Mouse (Mus musculus) neural tube, embryonic 14.5 days (tissue): ENCODE measurements around the gene Adprm. TPM values are rescaled to one million over a fixed set of nuclear protein-coding genes. Genes with fewer than 3 reads are reported as not detected.
A peak's percentile ranks its signal among the peaks of the same experiment; 100 is the strongest.
"Not testable (repeated sequence)": the region's sequence is repeated elsewhere in the genome, so short reads cannot be mapped to it uniquely, and the experiment has no call there.

Experiments used
- ATAC-seq: fragments of 200-750 bp; cut with Nextera tagmentation; 2 replicates; pipeline ENCODE4 v1.8.0; 2017; ENCODE audit warnings: low read depth, mild to moderate bottlenecking, moderate TSS enrichment, moderate library complexity
- H3K27ac ChIP-seq: fragments of 300-500 bp; sonication (generic); 2 replicates; pipeline ENCODE4 v1.5.1; 2014; ENCODE audit warnings: low read depth, mild to moderate bottlenecking, control low read depth, low read length, moderate library complexity, mixed read lengths
- H3K27me3 ChIP-seq: fragments of 300-500 bp; sonication (generic); 2 replicates; pipeline ENCODE4 v1.6.1; 2014; ENCODE audit warnings: low read length; ENCODE audit not compliant: control insufficient read depth, insufficient read depth
- H3K36me3 ChIP-seq: fragments of 300-500 bp; sonication (generic); 2 replicates; pipeline ENCODE4 v1.6.1; 2014; ENCODE audit warnings: low read length, mixed read lengths; ENCODE audit not compliant: control insufficient read depth, insufficient read depth
- H3K4me1 ChIP-seq: fragments of 300-500 bp; sonication (generic); 2 replicates; pipeline ENCODE4 v1.6.1; 2014; ENCODE audit warnings: low read length; ENCODE audit not compliant: control insufficient read depth, insufficient read depth
- H3K4me2 ChIP-seq: fragments of 300-500 bp; sonication (generic); 2 replicates; pipeline ENCODE4 v1.6.1; 2014; ENCODE audit warnings: mild to moderate bottlenecking, low read depth, low read length, control low read depth
- H3K4me3 ChIP-seq: fragments of 300-500 bp; sonication (generic); 2 replicates; pipeline ENCODE4 v1.5.1; 2014; ENCODE audit warnings: low read depth, low read length, control low read depth, mixed read lengths
- H3K9ac ChIP-seq: fragments of 300-500 bp; sonication (generic); replicated peaks from 2 replicates; pipeline ENCODE4 v1.6.1; 2014; ENCODE audit warnings: low read depth, mild to moderate bottlenecking, control low read depth, low read length, mixed read lengths
- H3K9me3 ChIP-seq: fragments of 300-500 bp; sonication (generic); 2 replicates; pipeline ENCODE4 v1.6.1; 2016; ENCODE audit warnings: low read length; ENCODE audit not compliant: control insufficient read depth
- WGBS: fragments of 180-500 bp; shearing (Covaris S2); extraction: QIAGEN DNeasy Blood & Tissue Kit; methylation state at CpG from one replicate; pipeline ENCODE4 v1.1.7; 2014; 5-methylcytosine and 5-hydroxymethylcytosine counted together
- polyA plus RNA-seq: library from polyadenylated mRNA; unstranded; fragments of >200 nt; fragmentation: Nextera tagmentation; extraction: Ambion mirVana; gene quantifications from 2 replicates; pipeline ENCODE4 v1.2.1, GENCODE M21; 2014

Adprm gene
- polyA plus RNA-seq, 1 experiment from 2014 or later = 35.1 TPM

GRCm38 (mm10) chr11:67023191-67023590 is 29.2 kb downstream of the Adprm start:
- H3K27me3 ChIP-seq, H3K4me1 ChIP-seq, H3K4me2 ChIP-seq, H3K27ac ChIP-seq, H3K9me3 ChIP-seq, H3K9ac ChIP-seq, ATAC-seq, H3K4me3 ChIP-seq, H3K36me3 ChIP-seq: not testable (repeated sequence)
- WGBS = 45% methylated on average over 1 of the region's 1 CpGs

GRCm38 (mm10) chr11:67022354-67023115 is 29.9 kb downstream of the Adprm start:
- H3K27ac ChIP-seq = no peak overlapping the region
- H3K9me3 ChIP-seq = no peaks in the 10 kb centered on the region
- no peak for ATAC-seq
- no peaks in the 10 kb centered on the region for H3K36me3 ChIP-seq
- no peak overlapping the region for H3K4me3 ChIP-seq
- no peaks in the 10 kb centered on the region for H3K27me3 ChIP-seq
- H3K4me2 ChIP-seq = no peak overlapping the region
- 91% methylated on average over 13 of the region's 13 CpGs for WGBS
- no peak overlapping the region for H3K9ac ChIP-seq
- H3K4me1 ChIP-seq = no peaks in the 10 kb centered on the region

- H3K27me3 ChIP-seq = no peaks in the 10 kb centered on the region
- no peak overlapping the region for H3K4me3 ChIP-seq
- no peak for ATAC-seq
These were observed 31.4 kb downstream of the Adprm start for GRCm38 (mm10) chr11:67020948-67021347.

DNA sequence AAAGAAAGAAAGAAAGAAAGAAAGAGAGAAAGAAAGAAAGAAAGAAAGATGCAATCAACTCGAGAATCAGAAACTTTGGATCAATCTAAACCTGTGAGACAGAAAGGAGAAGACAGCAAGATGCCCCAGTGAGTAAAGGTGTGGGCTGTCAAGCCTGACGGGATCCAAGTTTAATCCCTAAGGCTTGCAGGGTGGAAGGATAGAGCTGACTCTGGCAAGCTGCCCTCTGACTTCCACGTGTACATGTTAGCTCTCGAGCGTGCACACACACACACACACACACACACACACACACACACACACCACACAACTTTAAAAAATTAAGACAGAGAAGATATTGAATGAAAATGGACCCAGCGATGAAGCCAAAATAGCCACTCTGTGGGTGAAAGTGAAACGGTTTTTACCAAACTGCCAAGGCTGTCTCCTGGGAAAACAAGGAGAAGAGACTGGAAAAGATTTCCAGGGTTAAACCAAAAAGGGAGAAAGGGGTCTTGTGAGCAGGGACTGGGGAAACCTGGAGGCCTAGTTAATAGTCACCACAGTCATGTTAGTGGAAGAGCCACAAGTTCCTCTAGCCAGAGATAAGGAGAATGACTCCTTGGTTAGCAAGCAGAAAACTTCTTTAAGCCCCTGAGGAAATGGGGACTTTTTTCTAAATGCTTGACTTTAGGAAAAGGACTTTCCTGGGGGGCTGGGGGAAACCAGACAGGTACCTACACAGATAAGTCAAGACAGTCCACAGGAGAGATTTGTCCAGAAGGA is 32.5 kb downstream of the Adprm start:
- Histone ChIP-seq H3K4me2 (no peak overlapping the region), H3K9me3 (no peaks in the 10 kb centered on the region), H3K4me3 (no peak overlapping the region), H3K27me3 (no peaks in the 10 kb centered on the region), H3K9ac (no peak overlapping the region), H3K36me3 (no peaks in the 10 kb centered on the region), H3K4me1 (no peaks in the 10 kb centered on the region), H3K27ac (no peak overlapping the region)
- WGBS = 61% methylated on average over 7 of the region's 7 CpGs
- ATAC-seq = no peak

More at GRCm38 (mm10) chr11:67020948-67021347, 31.4 kb downstream of the Adprm start:
- no peaks in the 10 kb centered on the region for H3K36me3 ChIP-seq
- H3K4me1 ChIP-seq = no peaks in the 10 kb centered on the region
- no peak overlapping the region for H3K9ac ChIP-seq
- H3K4me2 ChIP-seq = peak overlapping the region; percentile 21; the same call in 1 of the 2 replicates
- no peaks in the 10 kb centered on the region for H3K9me3 ChIP-seq
- H3K27ac ChIP-seq = no peak overlapping the region
- 4% methylated on average over 12 of the region's 12 CpGs for WGBS

DNA sequence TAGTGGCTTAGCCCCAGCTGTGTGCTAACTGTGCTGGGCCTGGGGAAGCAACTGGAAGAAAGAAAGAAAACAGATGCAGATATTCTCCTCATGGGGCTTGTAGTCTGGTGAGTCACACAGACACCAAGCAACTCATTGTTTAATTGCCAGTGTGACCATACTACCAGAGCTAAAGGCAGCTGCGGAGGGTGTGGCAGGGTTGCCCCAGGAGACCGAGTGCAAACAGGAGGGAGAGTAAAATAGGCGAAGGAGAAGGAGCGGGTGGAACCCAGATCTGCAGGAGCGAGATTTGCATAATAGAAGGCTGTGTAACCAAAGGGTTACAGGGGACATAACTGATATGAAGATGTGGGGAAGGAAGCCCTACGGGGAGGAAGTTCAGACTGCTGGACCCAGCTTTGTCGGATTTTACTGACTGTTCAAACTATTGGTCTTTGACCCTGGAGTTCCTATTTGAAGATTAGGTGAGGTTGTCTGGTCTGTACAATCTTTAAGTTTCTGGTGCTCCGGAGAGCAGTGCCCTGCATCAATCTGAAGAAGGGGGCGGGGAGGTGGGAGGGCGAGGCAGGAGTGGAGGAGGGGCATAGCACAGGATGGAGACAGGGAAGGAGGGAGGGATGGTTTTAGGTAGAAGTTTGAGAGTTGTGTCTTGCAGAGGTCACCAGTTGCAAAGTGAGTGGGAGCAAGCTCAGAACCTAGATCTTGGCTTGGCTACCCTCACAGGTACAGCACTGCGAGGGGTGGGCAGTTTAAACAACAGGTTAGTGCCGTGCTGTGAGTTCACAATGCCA is 34.4 kb downstream of the Adprm start:
- Histone ChIP-seq H3K9ac (no peak overlapping the region), H3K9me3 (no peaks in the 10 kb centered on the region), H3K4me1 (no peaks in the 10 kb centered on the region), H3K27ac (no peak overlapping the region), H3K4me3 (no peak overlapping the region), H3K36me3 (no peaks in the 10 kb centered on the region), H3K4me2 (no peak overlapping the region), H3K27me3 (no peaks in the 10 kb centered on the region)
- no peak; the same call in 1 of the 2 replicates for ATAC-seq
- 6% methylated on average over 12 of the region's 12 CpGs for WGBS

GRCm38 (mm10) chr11:67011635-67012034 is 40.8 kb downstream of the Adprm start:
- Histone ChIP-seq H3K36me3 (no peaks in the 10 kb centered on the region), H3K9ac (no peak overlapping the region), H3K4me3 (no peak overlapping the region), H3K4me1 (peaks cover 11% of the 10 kb centered on the region; the same call in 1 of the 2 replicates), H3K27ac (no peak overlapping the region), H3K4me2 (no peak overlapping the region), H3K9me3 (no peaks in the 10 kb centered on the region), H3K27me3 (no peaks in the 10 kb centered on the region)
- no peak for ATAC-seq
- WGBS = 19% methylated on average over 4 of the region's 4 CpGs

DNA sequence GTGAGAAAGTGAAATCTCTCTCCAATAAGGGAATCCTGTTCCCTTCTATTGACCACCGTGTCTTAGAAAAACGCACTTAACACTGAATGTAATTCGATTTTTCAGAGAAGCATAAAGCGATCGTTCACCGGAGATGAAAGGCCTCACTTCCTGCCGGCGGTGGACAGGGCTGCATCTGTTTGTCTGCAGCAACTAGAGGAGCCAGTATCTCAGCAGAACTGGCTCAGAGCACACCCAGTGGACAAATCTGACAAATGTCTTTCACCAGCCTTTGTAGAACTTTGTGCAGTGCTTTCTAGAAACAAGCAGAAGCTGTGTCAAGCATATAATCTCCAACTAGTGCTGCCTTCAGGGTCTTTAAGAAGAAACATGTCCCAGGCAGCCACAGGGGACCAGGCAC is 42.0 kb downstream of the Adprm start:
- Histone ChIP-seq H3K9ac (no peak overlapping the region), H3K9me3 (no peaks in the 10 kb centered on the region), H3K27me3 (no peaks in the 10 kb centered on the region), H3K4me1 (peaks cover 11% of the 10 kb centered on the region; the same call in 1 of the 2 replicates), H3K36me3 (no peaks in the 10 kb centered on the region), H3K4me3 (no peak overlapping the region), H3K4me2 (no peak overlapping the region; the same call in 1 of the 2 replicates), H3K27ac (no peak overlapping the region)
- 0 out of 2 replicates have a peak, but pooled peaks have one; percentile 61 for ATAC-seq
- 6% methylated on average over 8 of the region's 8 CpGs for WGBS

- WGBS = 61% methylated on average over 4 of the region's 4 CpGs
- Histone ChIP-seq H3K4me2 (no peak overlapping the region), H3K36me3 (no peaks in the 10 kb centered on the region), H3K27me3 (no peaks in the 10 kb centered on the region), H3K27ac (no peak overlapping the region), H3K9me3 (no peaks in the 10 kb centered on the region), H3K4me3 (no peak overlapping the region), H3K9ac (no peak overlapping the region), H3K4me1 (peaks cover 11% of the 10 kb centered on the region; the same call in 1 of the 2 replicates)
- peak; percentile 62; the same call in 1 of the 2 replicates for ATAC-seq
These were observed 43.9 kb downstream of the Adprm start for GRCm38 (mm10) chr11:67008528-67008927.
